Mouse (Mus musculus): ENCODE results near the gene Brms1. TPM values are rescaled to one million over a fixed set of nuclear protein-coding genes. Genes with fewer than 3 reads are reported as not detected.
"Not testable (repeated sequence)": the region's sequence is repeated elsewhere in the genome, so short reads cannot be mapped to it uniquely, and the experiment has no call there.

Brms1 gene
- total and polyA plus RNA-seq, 3 experiments, result 22.8 to 50.9 (median 36.3) TPM

- Histone ChIP-seq H3K79me2 (replicated peaks; ENCODE audit: control insufficient read depth, extremely low read depth, insufficient read depth, poor library complexity, severe bottlenecking) (no peaks in the 10 kb centered on the region), H3K36me3 (replicated peaks in 1 of 2; ENCODE audit: control insufficient read depth in 1 of 2, insufficient read depth in 1 of 2, low read length in 1 of 2) (peaks cover 0 to 9% of the 10 kb centered on the region in 2 experiments), H3K4me1 (ENCODE audit: control insufficient read depth in 1 of 2, insufficient read depth in 2 of 2) (peaks cover 15 to 18% of the 10 kb centered on the region in 2 experiments), H3K4me2 (ENCODE audit: insufficient read depth, low read depth, poor library complexity, severe bottlenecking) (peak within 1 kb of the TSS; percentile 72), H3K27me3 (replicated peaks) (peaks cover 55% of the 10 kb centered on the region), H3K27ac (ENCODE audit: insufficient read depth, low read depth) (no peak within 1 kb of the TSS), H3K9me3 (replicated peaks; ENCODE audit: low read length) (peaks cover 5% of the 10 kb centered on the region), H3K9ac (ENCODE audit: insufficient read depth, low read depth) (no peak within 1 kb of the TSS), H3K4me3 (replicated peaks in 1 of 3; ENCODE audit: low read depth in 2 of 3, low read length in 2 of 3, poor library complexity in 1 of 3) (peak within 1 kb of the TSS in 1 of 3 experiments; percentile 40)
- dilution Hi-C loops (cut with MboI; ENCODE audit: extremely low pct_ligation_motif_present, extremely low pct_unique_long_range_greater_than_20kb, low sequenced_read_pairs), result no loop called here
- TF ChIP-seq USF1 (IDR thresholded peaks at IDR 0.05; ENCODE audit: low read depth, low read length), result no peak
- no peak for TF ChIP-seq MEF2A (IDR thresholded peaks at IDR 0.05; ENCODE audit: borderline replicate concordance, low read depth, low read length)
- TF ChIP-seq MXI1 (IDR thresholded peaks at IDR 0.05; ENCODE audit: low read depth, low read length), result no peak
- TF ChIP-seq PAX5 (IDR thresholded peaks at IDR 0.05; ENCODE audit: low read length), result no peak
- no peak for TF ChIP-seq MAZ (IDR thresholded peaks at IDR 0.05; ENCODE audit: low read depth, low read length)
- TF ChIP-seq CHD2 (IDR thresholded peaks at IDR 0.05; ENCODE audit: low read length), result no peak
- TF ChIP-seq SMC3 (IDR thresholded peaks at IDR 0.05; ENCODE audit: low read depth, low read length), result no peak
- no peak for TF ChIP-seq JUND (conservative IDR thresholded peaks at IDR 0.05; ENCODE audit: low read depth, low read length)
- TF ChIP-seq KAT2A (IDR thresholded peaks at IDR 0.05; ENCODE audit: insufficient replicate concordance, low read length), result no peak
- TF ChIP-seq MYC (IDR thresholded peaks at IDR 0.05; ENCODE audit: low read depth, low read length), result no peak
- no peak for TF ChIP-seq ELF1 (IDR thresholded peaks at IDR 0.05; ENCODE audit: low read depth, low read length)
- TF ChIP-seq IRF4 (IDR thresholded peaks at IDR 0.05; ENCODE audit: low read depth, low read length), result no peak
- no peak for TF ChIP-seq ZMIZ1 (IDR thresholded peaks at IDR 0.05; ENCODE audit: low read depth, low read length)
- no peak for TF ChIP-seq RAD21 (IDR thresholded peaks at IDR 0.05; ENCODE audit: low read depth, low read length)
- TF ChIP-seq NRF1 (IDR thresholded peaks at IDR 0.05; ENCODE audit: low read depth, low read length), result no peak
- TF ChIP-seq ZKSCAN1 (IDR thresholded peaks at IDR 0.05; ENCODE audit: borderline replicate concordance, low read depth, low read length), result no peak
- DNase-seq (ENCODE audit: extremely low read depth), result no peak
- in situ Hi-C loops (cut with MboI; ENCODE audit: low pct_ligation_motif_present, low pct_unique_long_range_greater_than_20kb, low sequenced_read_pairs), result loop anchor here (5.0 kb wide), 1 partner anchor 43 kb away; the partner anchor contains the start of gene Brms1
Measured at GRCm38 (mm10) chr19:5085145-5085863, 44.1 kb downstream of the Brms1 start, which contains the start of gene Tmem151a. Gene Tmem151a (minus strand): TSS chr19:5085531.

- peaks cover 15 to 18% of the 10 kb centered on the region in 2 experiments for H3K4me1 ChIP-seq (ENCODE audit: control insufficient read depth in 1 of 2, insufficient read depth in 2 of 2)
- H3K4me2 ChIP-seq (ENCODE audit: insufficient read depth, low read depth, poor library complexity, severe bottlenecking); H3K27ac ChIP-seq (ENCODE audit: insufficient read depth, low read depth); H3K9me3 ChIP-seq (replicated peaks; ENCODE audit: low read length); H3K9ac ChIP-seq (ENCODE audit: insufficient read depth, low read depth); DNase-seq (ENCODE audit: extremely low read depth); dilution Hi-C loops (cut with MboI; ENCODE audit: extremely low pct_ligation_motif_present, extremely low pct_unique_long_range_greater_than_20kb, low sequenced_read_pairs); H3K4me3 ChIP-seq (replicated peaks in 1 of 3; ENCODE audit: low read depth in 2 of 3, low read length in 2 of 3, poor library complexity in 1 of 3); H3K79me2 ChIP-seq (replicated peaks; ENCODE audit: control insufficient read depth, extremely low read depth, insufficient read depth, poor library complexity, severe bottlenecking): not testable (repeated sequence)
- H3K27me3 ChIP-seq (replicated peaks), result peaks cover 42% of the 10 kb centered on the region
- H3K36me3 ChIP-seq (replicated peaks in 1 of 2; ENCODE audit: control insufficient read depth in 1 of 2, insufficient read depth in 1 of 2, low read length in 1 of 2), result peaks cover 12 to 21% of the 10 kb centered on the region in 2 experiments
- in situ Hi-C loops (cut with MboI; ENCODE audit: low pct_ligation_motif_present, low pct_unique_long_range_greater_than_20kb, low sequenced_read_pairs), result loop anchor here (5.0 kb wide), 1 partner anchor 44 kb away; the partner anchor contains the start of gene Brms1
- peak in 1 of 2 experiments; percentile 34; a peak in 2 of 4 replicates for TF ChIP-seq CTCF (conservative IDR thresholded peaks at IDR 0.05 in 1 of 2, IDR thresholded peaks at IDR 0.05 in 1 of 2; ENCODE audit: low read depth in 2 of 2, low read length in 2 of 2)
Measured at GRCm38 (mm10) chr19:5086533-5086932, 45.4 kb downstream of the Brms1 start.

All from CH12.LX (cell line).